9 mouse cellular contexts compared by ENCODE assay signal in the genomic region with DNA sequence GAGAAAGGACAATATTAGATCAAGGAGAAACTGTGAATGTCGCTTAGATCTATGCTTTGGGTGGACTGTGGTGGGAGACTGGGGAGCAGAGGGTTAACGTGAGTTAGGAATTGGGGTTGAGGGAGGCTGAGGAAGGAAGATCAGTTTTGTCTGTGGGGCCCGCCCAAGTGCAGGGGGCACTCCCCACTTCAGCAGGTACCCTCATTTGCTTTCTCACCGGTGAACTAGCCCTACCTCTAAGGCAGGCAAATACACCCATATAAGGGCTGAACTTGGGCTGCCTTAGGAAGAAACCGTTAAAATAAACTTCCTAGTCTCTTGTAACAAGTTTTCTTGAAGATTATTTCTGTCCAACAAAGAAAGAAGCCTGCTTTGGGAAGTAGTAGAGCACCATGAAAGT. TPM values are rescaled to one million over a fixed set of nuclear protein-coding genes. Genes with fewer than 3 reads are reported as not detected.
A peak's percentile ranks its signal among the peaks of the same experiment; 100 is the strongest.
DNase-seq lines count a peak whose midpoint lies in the region; ATAC-seq and TF ChIP-seq lines count a peak whose summit lies in the region.
"Had no signal": no experiment of that assay in that cellular context is flagged by ENCODE, and none has a peak within 500 bp of the region (broad histone marks: within the 10 kb centered on the region; RNA-seq: fewer than 3 reads in every experiment).

No protein-coding gene starts in this region.

- TF ChIP-seq CTCF in kidney, postnatal 0 days (IDR thresholded peaks at IDR 0.05; ENCODE audit: low read depth): no peak
- no peak for TF ChIP-seq CTCF in kidney, adult 2 months (conservative IDR thresholded peaks at IDR 0.05; ENCODE audit: insufficient read depth, insufficient read length, low read depth, low read length)
- TF ChIP-seq CTCF in bone marrow macrophage, adult 2 months (IDR thresholded peaks at IDR 0.05; ENCODE audit: low read depth, low read length): no peak

- H3K4me3 ChIP-seq in kidney, postnatal 0 days (replicated peaks; ENCODE audit: low read depth, low read length): no peak overlapping the region
- H3K4me3 ChIP-seq in kidney, adult 2 months (ENCODE audit: insufficient read depth, low read depth, low read length): no peak overlapping the region
- peak overlapping the region; percentile 71 for H3K4me3 ChIP-seq in bone marrow macrophage, adult 2 months (ENCODE audit: insufficient read depth, low read length)
- H3K4me3 ChIP-seq in hindbrain, embryonic 16.5 days (ENCODE audit: low read length): no peak overlapping the region
- no peak overlapping the region for H3K4me3 ChIP-seq in midbrain, embryonic 15.5 days
- H3K4me3 ChIP-seq: myocyte had no signal

- no peaks in the 10 kb centered on the region for H3K9me3 ChIP-seq in kidney, postnatal 0 days (replicated peaks; ENCODE audit: low read length)
- no peaks in the 10 kb centered on the region for H3K9me3 ChIP-seq in hindbrain, embryonic 16.5 days (ENCODE audit: control insufficient read depth, low read length)
- no peaks in the 10 kb centered on the region; the same call in 1 of the 2 replicates for H3K9me3 ChIP-seq in midbrain, embryonic 15.5 days

- 32% methylated on average over 5 of the region's 5 CpGs for WGBS in kidney, postnatal 0 days
- 58% methylated on average over 5 of the region's 5 CpGs for WGBS in kidney, adult 2 months
- 36% methylated on average over 5 of the region's 5 CpGs for WGBS in hindbrain, embryonic 16.5 days
- WGBS in midbrain, embryonic 15.5 days: 30% methylated on average over 5 of the region's 5 CpGs

- no peak for ATAC-seq in kidney, postnatal 0 days (replicated peaks; ENCODE audit: low FRiP score, low read depth)
- ATAC-seq in hindbrain, embryonic 16.5 days: no peak
- no peak for ATAC-seq in midbrain, embryonic 15.5 days (replicated peaks)

- TF ChIP-seq POLR2A in kidney, adult 2 months (IDR thresholded peaks at IDR 0.05; ENCODE audit: low read depth, low read length): no peak
- no peak for TF ChIP-seq POLR2A in bone marrow macrophage, adult 2 months (IDR thresholded peaks at IDR 0.05; ENCODE audit: borderline replicate concordance, low read depth, low read length)

- H3K4me1 ChIP-seq in kidney, postnatal 0 days (replicated peaks; ENCODE audit: insufficient read depth, low read length): peaks cover 17% of the 10 kb centered on the region; the same call in 1 of the 2 replicates
- peaks cover 4% of the 10 kb centered on the region; the same call in 1 of the 2 replicates for H3K4me1 ChIP-seq in kidney, adult 2 months (ENCODE audit: control insufficient read depth, insufficient read depth, low read length)
- peaks cover 45% of the 10 kb centered on the region for H3K4me1 ChIP-seq in bone marrow macrophage, adult 2 months (ENCODE audit: control insufficient read depth, insufficient read depth, low read length)
- H3K4me1 ChIP-seq in hindbrain, embryonic 16.5 days (ENCODE audit: control insufficient read depth, insufficient read depth, low read depth, low read length): peaks cover 3% of the 10 kb centered on the region
- H3K4me1 ChIP-seq in midbrain, embryonic 15.5 days: peaks cover 9% of the 10 kb centered on the region

- H3K27me3 ChIP-seq in kidney, postnatal 0 days (ENCODE audit: insufficient read depth, low read length): no peaks in the 10 kb centered on the region
- H3K27me3 ChIP-seq in kidney, adult 2 months (replicated peaks; ENCODE audit: control insufficient read depth, insufficient read depth, low read length): no peaks in the 10 kb centered on the region
- H3K27me3 ChIP-seq in hindbrain, embryonic 16.5 days (replicated peaks; ENCODE audit: control insufficient read depth, insufficient read depth, low read length): peaks cover 3% of the 10 kb centered on the region; the same call in 1 of the 2 replicates
- peaks cover 20% of the 10 kb centered on the region for H3K27me3 ChIP-seq in midbrain, embryonic 15.5 days (replicated peaks)

- no peaks in the 10 kb centered on the region for H3K36me3 ChIP-seq in kidney, postnatal 0 days (ENCODE audit: insufficient read depth, low read length)
- H3K36me3 ChIP-seq in kidney, adult 2 months (ENCODE audit: control insufficient read depth, insufficient read depth, low read length): no peaks in the 10 kb centered on the region
- no peaks in the 10 kb centered on the region for H3K36me3 ChIP-seq in hindbrain, embryonic 16.5 days (ENCODE audit: control insufficient read depth, insufficient read depth, low read length)
- H3K36me3 ChIP-seq in midbrain, embryonic 15.5 days (replicated peaks): no peaks in the 10 kb centered on the region

- H3K4me2 ChIP-seq in kidney, postnatal 0 days (ENCODE audit: low read length): peak overlapping the region; percentile 99; the same call in 1 of the 2 replicates
- H3K4me2 ChIP-seq in hindbrain, embryonic 16.5 days (ENCODE audit: low read length): peak overlapping the region; percentile 100
- peak overlapping the region; percentile 100; the same call in 1 of the 2 replicates for H3K4me2 ChIP-seq in midbrain, embryonic 15.5 days

- H3K9ac ChIP-seq in kidney, postnatal 0 days (ENCODE audit: low read depth, low read length): no peak overlapping the region
- no peak overlapping the region; the same call in 1 of the 2 replicates for H3K9ac ChIP-seq in hindbrain, embryonic 16.5 days (ENCODE audit: low read depth, low read length)
- no peak overlapping the region for H3K9ac ChIP-seq in midbrain, embryonic 15.5 days

- no peak for DNase-seq in kidney, postnatal 0 days (ENCODE audit: low spot score)
- DNase-seq in kidney, adult 2 months: no peak
- no peak for DNase-seq in urinary bladder, adult 18-20 months (ENCODE audit: low spot score in 2 of 2)
- DNase-seq in adrenal gland, postnatal 10 days: no peak
- DNase-seq: cerebellum, adult 9-11 months had no signal

- peak overlapping the region; percentile 82; the same call in 1 of the 2 replicates for H3K27ac ChIP-seq in kidney, postnatal 0 days
- no peak overlapping the region for H3K27ac ChIP-seq in kidney, adult 2 months (ENCODE audit: insufficient read depth, low read depth, low read length)
- peak overlapping the region; percentile 97 for H3K27ac ChIP-seq in bone marrow macrophage, adult 2 months (ENCODE audit: insufficient read depth, low read depth, low read length)
- H3K27ac ChIP-seq in hindbrain, embryonic 16.5 days (ENCODE audit: low read depth, low read length): no peak overlapping the region
- H3K27ac ChIP-seq in midbrain, embryonic 15.5 days: no peak overlapping the region

RNA-seq across cellular contexts. Expression of gene Susd1, which starts 0.6 kb away (rescaled TPM):
- 6.3 and 7.6 TPM in 2 replicates for polyA plus RNA-seq in kidney, postnatal 0 days (2015; fragmentation: Nextera tagmentation; extraction: Ambion mirVana)
- polyA plus RNA-seq in kidney, adult 2 months (2012; rRNA removed): 7.3 and 8.8 TPM in 2 replicates
- 12.2 and 18.1 TPM in 2 replicates for polyA plus RNA-seq in bone marrow macrophage, adult 2 months (2012; ENCODE audit: insufficient read depth, insufficient read length, missing spikeins)
- polyA plus RNA-seq in hindbrain, embryonic 16.5 days (2015; fragmentation: Nextera tagmentation; extraction: Ambion mirVana): 2.1 and 2.2 TPM in 2 replicates
- 0.96 and 1.1 TPM in 2 replicates for polyA plus RNA-seq in midbrain, embryonic 15.5 days (2015; fragmentation: Nextera tagmentation; extraction: Ambion mirVana)
- 1 to 10 TPM; 5.5 to 7.3 TPM for total RNA-seq in adrenal gland, postnatal 10 days (2021)

Comparison
In these comparisons a context has a peak if more than half of its experiments do, and no peak if none do; other contexts are left out.
1. H3K27ac ChIP-seq: peak in kidney, postnatal 0 days (single experiment) and bone marrow macrophage, adult 2 months (single experiment); none in kidney, adult 2 months (single experiment), hindbrain, embryonic 16.5 days (single experiment) and midbrain, embryonic 15.5 days (single experiment).
2. Peak in every context shown above with its lines, with median percentiles within 50 percentile points of each other: H3K4me2 ChIP-seq.